Mouse (Mus musculus): ENCODE results near the gene Wnt9a.

- TF ChIP-seq POLR2A (IDR thresholded peaks at IDR 0.05; ENCODE audit: low read depth, low read length) (no peak), CTCF (IDR thresholded peaks at IDR 0.05; ENCODE audit: borderline replicate concordance, insufficient read depth, low read length) (no peak)
Measured at GRCm38 (mm10) chr11:59308625-59309024, 1.9 kb downstream of the Wnt9a start.
